Mouse (Mus musculus): ENCODE data around the gene Sipa1l2. TPM values are rescaled to one million over a fixed set of nuclear protein-coding genes. Genes with fewer than 3 reads are reported as not detected.

Gene Sipa1l2
- polyA plus RNA-seq, 1 experiment from 2014 or later: 31.8 TPM

- no peak overlapping the region for H3K4me2 ChIP-seq (replicated peaks)
- 74% methylated on average over 8 of the region's 8 CpGs for WGBS
- no peak overlapping the region for H3K9ac ChIP-seq (replicated peaks)
- no peak overlapping the region for H3K27ac ChIP-seq
- H3K4me1 ChIP-seq (replicated peaks): peaks cover 78% of the 10 kb centered on the region
- H3K9me3 ChIP-seq: no peaks in the 10 kb centered on the region
- H3K4me3 ChIP-seq (replicated peaks): no peak overlapping the region
- H3K27me3 ChIP-seq: 0 out of 2 replicates have a peak, but pooled peaks cover 3% of the 10 kb centered on the region
- no peak for ATAC-seq
- no peaks in the 10 kb centered on the region for H3K36me3 ChIP-seq
Measured at GRCm38 (mm10) chr8:125507291-125507690, 62.3 kb downstream of the Sipa1l2 start.

DNA sequence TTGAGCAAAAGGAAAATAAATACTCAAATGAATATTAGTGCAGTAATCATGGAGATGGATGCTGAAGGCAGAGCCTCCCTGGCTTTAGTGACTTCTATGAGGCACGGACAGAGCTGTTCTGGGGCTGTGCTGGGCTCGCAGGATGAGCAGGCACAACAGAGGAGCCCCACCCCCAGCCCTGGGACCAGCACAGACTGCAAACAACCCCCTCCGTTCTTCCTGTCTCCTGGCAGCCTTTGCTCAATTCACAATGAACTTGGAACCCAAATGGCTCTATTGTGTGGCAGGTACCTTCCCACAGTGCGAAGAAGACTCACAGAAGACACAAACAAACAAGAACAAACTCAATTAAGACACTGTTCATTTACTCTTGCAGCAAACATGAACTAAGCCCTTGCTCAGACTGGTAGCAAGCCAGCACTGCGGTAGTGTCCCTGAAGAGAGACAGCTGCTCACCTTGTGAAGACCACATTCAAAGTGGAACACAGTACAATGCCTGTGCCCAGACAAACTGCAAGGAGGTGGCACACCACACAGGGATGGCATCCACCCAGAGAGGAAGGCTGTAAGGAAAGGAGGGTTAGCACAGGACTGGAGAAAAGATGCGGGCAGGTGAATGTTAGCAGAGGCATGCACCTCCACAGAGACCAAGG lies 64.9 kb downstream of the Sipa1l2 start:
- H3K4me2 ChIP-seq (replicated peaks): no peak overlapping the region
- H3K36me3 ChIP-seq: no peaks in the 10 kb centered on the region
- WGBS: 29% methylated on average over 6 of the region's 6 CpGs
- H3K27me3 ChIP-seq: 0 out of 2 replicates have a peak, but pooled peaks cover 3% of the 10 kb centered on the region
- H3K9me3 ChIP-seq: no peaks in the 10 kb centered on the region
- H3K4me1 ChIP-seq (replicated peaks): peaks cover 73% of the 10 kb centered on the region
- ATAC-seq: no peak
- H3K27ac ChIP-seq: peak overlapping the region; percentile 25; the same call in 1 of the 2 replicates
- H3K4me3 ChIP-seq (replicated peaks): no peak overlapping the region
- peak overlapping the region; percentile 39 for H3K9ac ChIP-seq (replicated peaks)

DNA sequence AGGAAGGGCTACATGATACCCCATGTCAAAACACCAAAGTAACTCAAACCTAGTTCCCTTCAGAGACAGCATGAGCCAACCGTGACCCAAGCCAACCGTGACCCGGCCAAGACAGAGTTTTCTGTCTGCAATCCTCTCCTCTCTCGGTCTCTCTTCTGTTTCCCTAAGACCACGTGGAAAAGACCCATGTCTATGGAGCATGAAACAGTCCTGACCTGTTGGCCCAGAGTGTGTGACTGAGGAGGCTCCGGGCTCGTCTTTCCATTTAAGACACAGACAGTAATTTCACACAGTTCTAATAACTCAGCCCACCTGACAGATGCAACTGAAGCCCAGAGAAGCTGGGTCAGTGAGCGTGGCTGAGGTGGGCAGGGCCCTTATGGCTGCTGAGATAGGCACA lies 65.8 kb downstream of the Sipa1l2 start:
- ATAC-seq: no peak
- 0 out of 2 replicates have a peak, but pooled peaks cover 3% of the 10 kb centered on the region for H3K27me3 ChIP-seq
- WGBS: 87% methylated on average over 8 of the region's 8 CpGs
- peaks cover 71% of the 10 kb centered on the region for H3K4me1 ChIP-seq (replicated peaks)
- no peak overlapping the region for H3K4me3 ChIP-seq (replicated peaks)
- no peak overlapping the region for H3K4me2 ChIP-seq (replicated peaks)
- no peaks in the 10 kb centered on the region for H3K9me3 ChIP-seq
- no peak overlapping the region for H3K9ac ChIP-seq (replicated peaks)
- no peaks in the 10 kb centered on the region for H3K36me3 ChIP-seq
- H3K27ac ChIP-seq: no peak overlapping the region

DNA sequence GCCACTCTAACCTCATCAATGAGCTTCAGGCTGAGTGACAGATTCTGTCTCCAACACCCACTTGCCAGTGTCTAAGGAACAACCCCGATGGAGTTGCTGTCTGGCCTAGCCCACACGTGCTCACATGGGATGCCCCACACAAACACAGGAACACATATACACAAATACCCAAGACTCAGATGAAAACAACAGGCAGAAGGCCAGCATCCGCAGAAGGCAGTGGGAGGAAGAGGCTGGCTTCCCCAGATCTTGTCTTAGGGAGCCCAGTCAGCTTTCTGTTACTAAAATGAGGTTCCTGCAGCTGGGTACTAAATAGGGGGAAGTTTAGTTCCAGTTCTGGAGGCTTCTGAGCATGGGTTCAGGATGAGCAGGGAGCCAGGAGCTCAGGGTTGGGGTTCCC lies 66.8 kb downstream of the Sipa1l2 start:
- H3K4me2 ChIP-seq (replicated peaks): no peak overlapping the region
- WGBS: 96% methylated on average over 3 of the region's 3 CpGs
- H3K4me1 ChIP-seq (replicated peaks): peaks cover 70% of the 10 kb centered on the region
- no peak overlapping the region for H3K9ac ChIP-seq (replicated peaks)
- ATAC-seq: no peak
- H3K27me3 ChIP-seq: no peaks in the 10 kb centered on the region
- H3K9me3 ChIP-seq: no peaks in the 10 kb centered on the region
- H3K4me3 ChIP-seq (replicated peaks): no peak overlapping the region
- no peak overlapping the region for H3K27ac ChIP-seq
- no peaks in the 10 kb centered on the region for H3K36me3 ChIP-seq

- ATAC-seq: no peak
- no peak overlapping the region for H3K27ac ChIP-seq
- WGBS: 38% methylated on average over 5 of the region's 5 CpGs
- H3K4me1 ChIP-seq (replicated peaks): peaks cover 50% of the 10 kb centered on the region
- H3K36me3 ChIP-seq: no peaks in the 10 kb centered on the region
- no peaks in the 10 kb centered on the region for H3K27me3 ChIP-seq
- no peak overlapping the region for H3K9ac ChIP-seq (replicated peaks)
- H3K4me2 ChIP-seq (replicated peaks): no peak overlapping the region
- H3K4me3 ChIP-seq (replicated peaks): no peak overlapping the region
- H3K9me3 ChIP-seq: no peaks in the 10 kb centered on the region
Measured at GRCm38 (mm10) chr8:125500005-125500404, 69.6 kb downstream of the Sipa1l2 start.

- Histone ChIP-seq H3K27ac (no peak overlapping the region), H3K36me3 (no peaks in the 10 kb centered on the region), H3K4me3 (replicated peaks) (no peak overlapping the region), H3K4me1 (replicated peaks) (peaks cover 42% of the 10 kb centered on the region), H3K4me2 (replicated peaks) (no peak overlapping the region), H3K27me3 (no peaks in the 10 kb centered on the region), H3K9ac (replicated peaks) (no peak overlapping the region; the same call in 1 of the 2 replicates), H3K9me3 (no peaks in the 10 kb centered on the region)
- 67% methylated on average over 10 of the region's 10 CpGs for WGBS
- 0 out of 2 replicates have a peak, but pooled peaks have one; percentile 15 for ATAC-seq
Measured at GRCm38 (mm10) chr8:125498508-125498907, 71.1 kb downstream of the Sipa1l2 start.

DNA sequence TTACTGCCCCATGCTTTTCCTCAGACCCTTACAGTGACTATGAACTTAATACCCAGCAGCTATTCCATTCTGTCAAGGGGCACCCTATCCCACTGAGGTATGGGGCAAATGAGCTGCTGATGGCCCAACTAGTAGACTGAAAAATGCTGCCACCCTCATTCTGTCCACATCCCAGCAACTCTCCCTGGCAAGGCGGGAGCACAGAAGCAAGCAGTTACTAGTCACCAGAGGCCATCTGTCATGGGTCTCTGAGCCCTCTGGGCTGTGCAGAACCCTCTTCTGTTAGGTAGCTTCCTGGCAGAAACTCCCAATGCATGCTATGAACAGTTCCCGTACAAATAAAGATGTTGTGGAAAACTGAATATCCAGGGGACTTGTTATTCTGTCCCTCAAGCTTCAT lies 74.1 kb downstream of the Sipa1l2 start:
- no peaks in the 10 kb centered on the region for H3K9me3 ChIP-seq
- H3K4me2 ChIP-seq (replicated peaks): no peak overlapping the region
- peaks cover 42% of the 10 kb centered on the region for H3K4me1 ChIP-seq (replicated peaks)
- peaks cover 20% of the 10 kb centered on the region for H3K36me3 ChIP-seq
- no peaks in the 10 kb centered on the region for H3K27me3 ChIP-seq
- WGBS: 91% methylated on average over 2 of the region's 2 CpGs
- ATAC-seq: no peak
- H3K9ac ChIP-seq (replicated peaks): no peak overlapping the region
- no peak overlapping the region; the same call in 1 of the 2 replicates for H3K27ac ChIP-seq
- H3K4me3 ChIP-seq (replicated peaks): no peak overlapping the region

DNA sequence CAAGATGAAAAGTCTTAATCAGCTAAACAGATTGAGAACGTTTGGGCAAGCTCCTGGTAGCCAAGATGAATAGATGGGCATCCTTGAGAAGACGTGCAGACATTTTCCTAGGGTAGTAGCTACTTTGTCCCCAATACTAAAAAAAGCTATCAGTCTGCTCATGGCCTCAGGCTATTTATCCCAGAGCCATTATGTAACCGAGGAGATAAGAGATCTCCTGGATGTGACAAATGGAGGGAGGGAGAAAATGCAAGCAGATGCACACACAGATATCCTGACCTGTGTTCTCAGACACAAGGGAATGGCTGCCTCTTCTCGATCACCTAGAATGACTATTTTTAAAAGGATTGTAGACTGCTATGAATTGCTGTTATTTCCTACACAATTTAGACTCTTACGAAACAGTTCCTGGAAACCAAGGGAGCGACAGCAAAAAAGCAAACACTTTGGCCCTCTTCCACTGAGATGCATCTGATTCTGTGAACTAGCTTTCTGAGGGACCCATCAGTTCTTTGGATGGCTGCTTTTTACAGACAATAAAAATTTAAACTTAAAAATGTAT lies 76.3 kb downstream of the Sipa1l2 start:
- H3K27ac ChIP-seq: no peak overlapping the region
- H3K9me3 ChIP-seq: no peaks in the 10 kb centered on the region
- H3K4me1 ChIP-seq (replicated peaks): peaks cover 29% of the 10 kb centered on the region
- H3K27me3 ChIP-seq: no peaks in the 10 kb centered on the region
- WGBS: 51% methylated on average over 6 of the region's 6 CpGs
- H3K4me2 ChIP-seq (replicated peaks): no peak overlapping the region
- H3K4me3 ChIP-seq (replicated peaks): no peak overlapping the region
- H3K36me3 ChIP-seq: peaks cover 35% of the 10 kb centered on the region
- H3K9ac ChIP-seq (replicated peaks): no peak overlapping the region
- no peak for ATAC-seq

DNA sequence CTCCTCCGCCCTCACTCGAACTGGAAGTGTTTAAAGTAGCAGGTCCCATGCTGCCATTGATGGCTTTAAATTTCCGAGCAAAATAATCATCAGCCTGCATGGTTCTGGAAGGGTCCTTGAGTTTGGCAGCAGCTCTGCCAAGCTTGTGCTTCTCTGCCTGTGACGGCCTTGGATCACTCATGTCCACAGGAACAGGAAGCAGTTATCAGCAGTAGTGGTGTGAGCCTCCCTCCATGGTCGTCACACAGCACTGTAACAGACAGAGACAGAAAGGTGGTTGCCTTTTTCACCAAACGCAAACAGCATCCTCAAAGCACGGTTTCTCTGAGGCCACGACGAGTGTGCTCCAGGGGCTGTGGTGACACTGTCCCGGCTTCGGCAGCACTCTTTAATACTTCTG lies 77.2 kb downstream of the Sipa1l2 start:
- Histone ChIP-seq H3K9me3 (no peaks in the 10 kb centered on the region), H3K4me3 (replicated peaks) (no peak overlapping the region), H3K4me1 (replicated peaks) (peaks cover 25% of the 10 kb centered on the region), H3K36me3 (peaks cover 44% of the 10 kb centered on the region), H3K9ac (replicated peaks) (no peak overlapping the region), H3K27ac (no peak overlapping the region), H3K27me3 (no peaks in the 10 kb centered on the region), H3K4me2 (replicated peaks) (no peak overlapping the region)
- ATAC-seq: no peak
- WGBS: 86% methylated on average over 11 of the region's 11 CpGs

DNA sequence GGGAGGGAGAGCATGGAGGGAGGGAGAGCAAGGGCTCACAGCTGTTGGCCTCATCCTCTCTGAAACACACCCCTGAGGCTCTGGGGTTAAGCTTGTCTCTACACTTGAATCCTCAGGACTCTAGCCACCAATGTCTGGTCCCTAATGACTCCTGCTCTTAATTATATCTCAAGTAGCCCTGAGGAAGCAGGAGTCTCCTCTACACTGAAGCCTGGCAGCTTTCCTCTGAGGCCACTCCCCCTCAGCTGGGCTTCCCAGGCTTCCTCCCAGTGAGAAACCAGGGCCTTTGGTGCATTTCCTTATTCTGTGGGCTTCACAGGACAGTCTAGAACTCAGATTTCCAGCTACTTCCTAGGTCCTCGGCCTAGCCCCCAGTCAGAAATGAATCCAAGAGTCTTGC lies 80.9 kb downstream of the Sipa1l2 start:
- H3K4me1 ChIP-seq (replicated peaks): peaks cover 36% of the 10 kb centered on the region
- H3K27me3 ChIP-seq: no peaks in the 10 kb centered on the region
- H3K9me3 ChIP-seq: no peaks in the 10 kb centered on the region
- WGBS: 61% methylated on average over 1 of the region's 1 CpGs
- no peak overlapping the region for H3K9ac ChIP-seq (replicated peaks)
- no peak overlapping the region for H3K4me3 ChIP-seq (replicated peaks)
- no peak overlapping the region for H3K27ac ChIP-seq
- H3K4me2 ChIP-seq (replicated peaks): no peak overlapping the region
- H3K36me3 ChIP-seq: peaks cover 57% of the 10 kb centered on the region
- no peak for ATAC-seq

- H3K27ac ChIP-seq: no peak overlapping the region
- H3K9ac ChIP-seq (replicated peaks): no peak overlapping the region
- WGBS: 92% methylated on average over 3 of the region's 3 CpGs
Measured at GRCm38 (mm10) chr8:125485715-125486114, 83.9 kb downstream of the Sipa1l2 start.

GRCm38 (mm10) chr8:125484530-125485196 lies 84.9 kb downstream of the Sipa1l2 start:
- Histone ChIP-seq H3K36me3 (peaks cover 53% of the 10 kb centered on the region), H3K4me3 (replicated peaks) (no peak overlapping the region), H3K9ac (replicated peaks) (no peak overlapping the region), H3K4me2 (replicated peaks) (no peak overlapping the region), H3K27ac (peak overlapping the region; percentile 41), H3K9me3 (no peaks in the 10 kb centered on the region), H3K4me1 (replicated peaks) (peaks cover 32% of the 10 kb centered on the region), H3K27me3 (no peaks in the 10 kb centered on the region)
- peak; percentile 69; the same call in 1 of the 2 replicates for ATAC-seq
- WGBS: 18% methylated on average over 7 of the region's 7 CpGs

More at GRCm38 (mm10) chr8:125485715-125486114, 83.9 kb downstream of the Sipa1l2 start:
- H3K4me2 ChIP-seq (replicated peaks): no peak overlapping the region
- peaks cover 32% of the 10 kb centered on the region for H3K4me1 ChIP-seq (replicated peaks)
- no peak for ATAC-seq
- peaks cover 53% of the 10 kb centered on the region for H3K36me3 ChIP-seq
- no peaks in the 10 kb centered on the region for H3K27me3 ChIP-seq
- H3K9me3 ChIP-seq: no peaks in the 10 kb centered on the region
- H3K4me3 ChIP-seq (replicated peaks): no peak overlapping the region

Data from midbrain, embryonic 13.5 days (tissue).